Mouse (Mus musculus) hindlimb bud, embryonic 11.5 days (tissue): Measurements from ENCODE around the gene Olfr251.
"Not testable (repeated sequence)": the region's sequence is repeated elsewhere in the genome, so short reads cannot be mapped to it uniquely, and the experiment has no call there.

Source experiments
- DNase-seq: peaks from one replicate; pipeline ENCODE4 v3.0.0-alpha.2; 2012; ENCODE audit warnings: low read depth, low spot score; ENCODE audit errors: extremely low spot score

The Olfr251 gene

DNA sequence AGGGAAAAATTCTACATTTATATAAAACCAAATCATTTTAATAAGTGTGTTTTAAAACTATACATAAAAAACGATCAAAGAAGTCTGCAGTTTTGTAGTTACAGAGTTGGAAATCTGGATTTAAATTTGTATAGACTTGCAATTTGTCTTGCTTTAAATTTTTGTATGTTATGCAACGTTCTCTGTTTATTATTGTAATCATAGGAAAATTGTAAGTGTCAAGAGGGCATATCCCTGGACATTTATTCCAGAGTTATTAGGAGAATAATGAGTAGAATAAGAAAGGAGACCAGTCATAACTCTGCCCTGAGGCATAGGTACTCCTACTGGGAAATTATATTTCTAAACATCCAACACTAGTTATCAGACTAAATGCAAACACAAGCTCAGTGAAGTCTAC is at the start of gene Olfr251:
Olfr251 (plus strand) TSS at position 301 of the 400 bp plus-strand sequence.
- no peak for DNase-seq

GRCm38 (mm10) chr9:38328760-38329159 is 48.1 kb upstream of the Olfr251 start, which contains the start of gene Olfr25:
Gene Olfr25 (plus strand): TSS chr9:38329060.
- no peak for DNase-seq

GRCm38 (mm10) chr9:38348111-38348510 is 28.8 kb upstream of the Olfr251 start, which contains the start of gene Olfr898:
Gene Olfr898 (plus strand): TSS chr9:38348411.
- DNase-seq, result no peak

DNA sequence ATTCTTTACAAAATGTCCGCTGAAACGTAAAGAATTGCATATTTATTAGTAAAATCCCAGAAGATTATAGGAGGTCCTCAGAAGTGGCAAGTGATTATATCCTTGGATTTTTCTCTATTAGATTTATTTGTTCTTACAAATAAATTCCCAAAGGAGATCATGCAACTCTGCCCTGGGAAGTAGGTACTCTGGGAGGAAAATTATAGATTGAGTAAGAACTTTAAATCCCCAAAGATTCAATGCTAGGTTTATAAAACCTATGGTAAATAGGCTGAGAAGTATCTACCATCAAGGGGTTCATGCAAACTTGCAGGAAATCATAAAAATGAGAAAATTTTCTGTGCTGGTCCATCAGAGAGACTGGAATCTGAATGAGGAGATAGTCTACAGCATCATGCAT is 10.3 kb upstream of the Olfr251 start, which contains the start of gene Olfr250:
Olfr250 (plus strand) TSS at position 301 of the 400 bp plus-strand sequence.
- no peak for DNase-seq

GRCm38 (mm10) chr9:38401398-38401797 is 24.5 kb downstream of the Olfr251 start, which contains the start of gene Olfr147:
Gene Olfr147 (plus strand): TSS chr9:38401698.
- no peak for DNase-seq

GRCm38 (mm10) chr9:38407502-38407901 is 30.6 kb downstream of the Olfr251 start:
- not testable (repeated sequence) for DNase-seq

- not testable (repeated sequence) for DNase-seq
Observed at GRCm38 (mm10) chr9:38413502-38413901, 36.6 kb downstream of the Olfr251 start.

GRCm38 (mm10) chr9:38423801-38424200 is 46.9 kb downstream of the Olfr251 start:
- no peak for DNase-seq

DNA sequence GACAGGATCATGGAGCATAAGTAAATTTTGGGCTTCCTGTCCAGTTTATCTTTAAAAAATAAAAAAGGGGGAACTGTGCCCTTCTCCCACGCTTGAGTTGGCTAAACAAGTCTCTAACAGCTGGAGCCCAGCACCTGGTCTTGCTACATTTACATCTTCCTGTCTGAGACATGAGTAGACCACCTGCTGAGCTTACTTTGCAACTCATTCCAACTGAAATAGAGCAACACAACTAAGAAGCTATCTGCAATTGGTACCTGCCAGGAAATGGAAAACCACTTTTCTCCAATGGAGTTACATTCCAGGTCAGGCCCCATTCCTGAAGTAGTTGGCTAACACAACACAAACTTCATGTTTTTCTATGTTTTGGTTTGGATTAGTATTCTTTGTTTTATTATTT is 50.1 kb downstream of the Olfr251 start:
- DNase-seq, result no peak

DNA sequence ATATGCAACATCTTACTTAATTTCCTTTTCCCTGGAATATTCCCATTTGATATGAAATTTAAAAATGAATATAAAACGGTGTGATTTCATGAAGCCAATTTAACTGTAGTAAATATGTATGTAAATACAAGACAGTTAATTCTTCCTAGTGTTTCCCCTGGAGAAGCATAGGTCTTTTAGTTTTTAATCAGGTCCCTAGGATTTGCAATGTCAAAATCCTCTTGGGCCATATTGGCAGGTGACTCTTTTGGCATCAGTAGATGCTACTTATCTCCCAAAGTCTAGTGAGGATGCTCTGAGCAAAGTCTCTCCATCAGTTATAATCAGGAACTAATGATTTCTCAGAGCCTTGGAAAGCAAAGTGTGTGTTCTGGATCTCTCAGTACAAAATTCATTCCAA is 52.3 kb downstream of the Olfr251 start, which contains the start of gene Olfr901:
Olfr901 (plus strand) TSS at position 301 of the 400 bp plus-strand sequence.
- no peak for DNase-seq
